Mouse (Mus musculus) intestine, embryonic 14.5 days (tissue): ENCODE results near the gene Tep1. TPM values are rescaled to one million over a fixed set of nuclear protein-coding genes. Genes with fewer than 3 reads are reported as not detected.
A peak's percentile ranks its signal among the peaks of the same experiment; 100 is the strongest.
"Not testable (repeated sequence)": the region's sequence is repeated elsewhere in the genome, so short reads cannot be mapped to it uniquely, and the experiment has no call there.

Experiments used
- ATAC-seq: fragments of 200-750 bp; cut with Nextera tagmentation; replicated peaks from 2 replicates; pipeline ENCODE4 v1.8.0; 2017; ENCODE audit warnings: low read depth, moderate number of reproducible peaks, moderate TSS enrichment, moderate library complexity; ENCODE audit not compliant: low FRiP score, low TSS enrichment
- DNase-seq: peaks from one replicate; pipeline ENCODE4 v3.0.0-alpha.2; 2018; ENCODE audit warnings: low spot score
- H3K27ac ChIP-seq: fragments of 300-500 bp; sonication (generic); 2 replicates; pipeline ENCODE4 v1.5.1; 2014; ENCODE audit warnings: low read depth, mild to moderate bottlenecking, control low read depth
- H3K27me3 ChIP-seq: fragments of 300-500 bp; sonication (generic); replicated peaks from 2 replicates; pipeline ENCODE4 v1.6.1; 2014; ENCODE audit warnings: low read length, control low read depth; ENCODE audit not compliant: control insufficient read depth, insufficient read depth
- H3K36me3 ChIP-seq: fragments of 300-500 bp; sonication (generic); 2 replicates; pipeline ENCODE4 v1.6.1; 2014; ENCODE audit warnings: low read length, control low read depth; ENCODE audit not compliant: control insufficient read depth, insufficient read depth
- H3K4me1 ChIP-seq: fragments of 300-500 bp; sonication (generic); replicated peaks from 2 replicates; pipeline ENCODE4 v1.6.1; 2014; ENCODE audit warnings: low read length, control low read depth, mixed read lengths; ENCODE audit not compliant: control insufficient read depth, insufficient read depth
- H3K4me2 ChIP-seq: fragments of 300-500 bp; sonication (generic); 2 replicates; pipeline ENCODE4 v1.6.1; 2014; ENCODE audit warnings: low read length
- H3K4me3 ChIP-seq: fragments of 300-500 bp; sonication (generic); 2 replicates; pipeline ENCODE4 v1.5.1; 2014; ENCODE audit warnings: low read depth, low read length, control low read depth, mixed read lengths
- H3K9ac ChIP-seq: fragments of 300-500 bp; sonication (generic); 2 replicates; pipeline ENCODE4 v1.6.1; 2014; ENCODE audit warnings: mild to moderate bottlenecking, low read length
- H3K9me3 ChIP-seq: fragments of 300-500 bp; sonication (generic); 2 replicates; pipeline ENCODE4 v1.6.1; 2016; ENCODE audit warnings: low read length, control low read depth; ENCODE audit not compliant: control insufficient read depth
- WGBS: fragments of 180-500 bp; shearing (Covaris S2); extraction: QIAGEN DNeasy Blood & Tissue Kit; methylation state at CpG from one replicate; pipeline ENCODE4 v1.1.7; 2014; 5-methylcytosine and 5-hydroxymethylcytosine counted together
- polyA plus RNA-seq: library from polyadenylated mRNA; unstranded; fragments of >200 nt; fragmentation: Nextera tagmentation; extraction: Ambion mirVana; gene quantifications from 2 replicates; pipeline ENCODE4 v1.2.1, GENCODE M21; 2014

Tep1 gene
- polyA plus RNA-seq, 1 experiment from 2014 or later: 10.5 TPM

DNA sequence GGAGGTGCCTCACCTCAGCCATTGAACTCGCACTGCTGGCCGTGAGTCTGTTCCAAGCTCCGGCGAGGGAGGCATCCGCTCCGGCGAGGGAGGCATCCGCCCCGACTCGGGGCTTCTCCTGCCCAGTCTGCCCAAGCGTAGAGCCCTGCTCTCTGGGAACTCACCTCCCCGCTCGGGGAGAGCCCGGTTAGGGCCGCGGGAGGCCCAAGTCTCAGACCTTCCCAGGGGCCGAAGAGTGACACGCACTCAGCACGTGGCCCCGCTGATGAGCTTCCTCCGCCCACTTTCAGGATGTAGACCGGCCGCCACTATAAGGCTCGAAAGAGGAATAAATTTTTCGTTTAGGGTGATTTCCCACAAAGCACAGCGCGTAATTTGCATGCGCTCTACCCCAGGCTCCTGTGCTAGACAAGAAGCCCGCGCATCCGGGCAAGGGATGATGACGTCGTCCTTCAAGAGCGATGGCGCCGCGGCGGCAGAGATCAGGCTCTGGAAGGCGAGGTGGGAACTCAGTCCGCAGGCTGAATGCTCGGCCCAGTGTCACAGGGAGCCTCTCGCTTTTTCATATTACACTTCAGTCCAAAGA is 62.8 kb downstream of the Tep1 start, which contains the start of the genes Ccnb1ip1 and Parp2:
Ccnb1ip1 (minus strand) TSS at position 246 of the 586 bp plus-strand sequence.
Parp2 (plus strand) TSS at position 355 of the 586 bp plus-strand sequence.
- Histone ChIP-seq H3K9ac (peak within 1 kb of the TSS; percentile 81), H3K9me3 (no peaks in the 10 kb centered on the region), H3K36me3 (peaks cover 16% of the 10 kb centered on the region), H3K4me1 (no peaks in the 10 kb centered on the region; the same call in 1 of the 2 replicates), H3K4me2 (peak within 1 kb of the TSS; percentile 65), H3K27ac (peak within 1 kb of the TSS; percentile 81), H3K4me3 (peak within 1 kb of the TSS; percentile 73), H3K27me3 (no peaks in the 10 kb centered on the region)
- under 1% methylated on average over 42 of the region's 42 CpGs for WGBS
- DNase-seq (peak; percentile 100), ATAC-seq (peak; percentile 99)

DNA sequence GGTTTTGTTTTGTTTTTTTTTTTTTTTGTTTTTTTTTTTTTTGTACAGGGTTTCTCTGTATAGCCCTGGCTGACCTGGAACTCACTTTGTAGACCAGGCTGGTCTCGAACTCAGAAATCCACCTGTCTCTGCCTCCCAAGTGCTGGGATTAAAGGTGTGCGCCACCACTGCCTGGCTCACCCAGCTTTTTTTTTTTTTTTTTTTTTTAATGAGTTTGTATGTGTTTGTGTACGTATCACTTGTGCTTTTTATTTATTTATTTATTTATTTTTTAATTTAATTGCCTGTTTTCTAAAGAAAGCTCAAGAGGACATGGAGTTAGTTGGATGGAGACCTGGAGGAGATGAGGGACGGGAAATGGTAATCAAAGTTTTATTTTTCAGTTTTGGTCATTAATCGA is 63.9 kb downstream of the Tep1 start:
- not testable (repeated sequence) for H3K27ac ChIP-seq, H3K9me3 ChIP-seq, H3K9ac ChIP-seq, H3K4me1 ChIP-seq, H3K27me3 ChIP-seq, DNase-seq, H3K36me3 ChIP-seq, H3K4me3 ChIP-seq, ATAC-seq
- peak overlapping the region; percentile 54 for H3K4me2 ChIP-seq
- 86% methylated on average over 5 of the region's 5 CpGs for WGBS

DNA sequence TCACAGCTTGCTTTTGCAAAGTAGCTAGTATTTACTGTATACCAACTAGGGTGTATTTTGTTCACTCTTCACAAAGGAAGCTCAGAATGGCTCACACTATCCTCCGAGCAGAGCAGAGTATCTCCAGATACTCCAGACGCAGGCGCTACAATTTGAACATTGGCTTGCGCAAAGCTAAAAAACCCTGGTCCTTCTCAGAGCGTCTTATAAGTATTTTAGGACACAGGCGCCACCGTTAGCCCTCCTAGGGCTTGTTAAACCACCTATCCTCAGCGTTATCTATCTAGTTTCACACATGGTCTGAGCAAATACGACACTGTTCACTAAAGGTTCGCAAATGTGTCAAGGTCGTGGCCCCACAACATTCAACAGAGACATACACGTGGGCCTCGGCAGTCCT is 65.7 kb downstream of the Tep1 start:
- no peak for DNase-seq
- H3K27ac ChIP-seq: no peak overlapping the region
- no peak overlapping the region for H3K4me3 ChIP-seq

DNA sequence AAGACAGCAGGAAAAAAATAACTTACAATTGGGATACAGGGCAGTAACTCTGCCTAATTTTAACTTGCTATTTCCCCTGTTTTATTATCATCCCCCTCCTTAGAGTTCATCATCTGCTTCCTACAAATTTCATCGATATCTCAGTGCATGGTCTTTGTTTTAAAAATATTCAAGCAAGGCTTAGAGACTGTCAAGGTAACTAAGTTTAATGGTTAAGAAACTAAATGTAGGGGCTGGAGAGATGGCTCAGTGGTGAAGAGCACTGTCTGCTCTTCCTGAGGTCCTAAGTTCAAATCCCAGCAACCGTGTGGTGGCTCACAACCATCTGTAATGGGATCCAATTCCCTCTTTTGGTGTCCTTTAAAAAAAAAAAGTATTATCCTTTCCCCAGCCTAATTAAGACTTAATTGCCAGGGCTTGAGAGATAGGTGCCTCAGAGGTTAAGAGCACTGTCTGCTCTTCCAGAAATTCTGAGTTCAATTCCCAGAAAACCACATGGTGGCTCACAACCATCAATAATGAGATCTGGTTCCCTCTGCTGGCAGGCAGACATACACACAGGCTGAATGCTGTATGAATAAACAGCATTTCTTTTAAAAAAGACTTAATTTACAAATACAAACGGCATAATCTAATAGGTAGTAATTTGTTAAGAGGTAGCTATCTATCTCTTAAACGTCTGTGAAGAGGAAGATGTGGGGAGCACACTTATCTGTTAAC is 67.4 kb downstream of the Tep1 start:
- Histone ChIP-seq H3K4me1 (no peaks in the 10 kb centered on the region), H3K4me2 (no peak overlapping the region), H3K36me3 (no peaks in the 10 kb centered on the region), H3K4me3 (no peak overlapping the region), H3K9me3 (no peaks in the 10 kb centered on the region), H3K27me3 (no peaks in the 10 kb centered on the region), H3K9ac (no peak overlapping the region), H3K27ac (no peak overlapping the region)
- DNase-seq (no peak), ATAC-seq (no peak)
- 59% methylated on average over 4 of the region's 4 CpGs for WGBS

More for the DNA sequence above, 65.7 kb downstream of the Tep1 start:
- H3K36me3 ChIP-seq: no peaks in the 10 kb centered on the region; the same call in 1 of the 2 replicates
- no peaks in the 10 kb centered on the region for H3K9me3 ChIP-seq
- H3K4me2 ChIP-seq: no peak overlapping the region
- no peak for ATAC-seq
- WGBS: 63% methylated on average over 13 of the region's 13 CpGs
- H3K9ac ChIP-seq: no peak overlapping the region
- H3K4me1 ChIP-seq: no peaks in the 10 kb centered on the region; the same call in 1 of the 2 replicates
- no peaks in the 10 kb centered on the region for H3K27me3 ChIP-seq

DNA sequence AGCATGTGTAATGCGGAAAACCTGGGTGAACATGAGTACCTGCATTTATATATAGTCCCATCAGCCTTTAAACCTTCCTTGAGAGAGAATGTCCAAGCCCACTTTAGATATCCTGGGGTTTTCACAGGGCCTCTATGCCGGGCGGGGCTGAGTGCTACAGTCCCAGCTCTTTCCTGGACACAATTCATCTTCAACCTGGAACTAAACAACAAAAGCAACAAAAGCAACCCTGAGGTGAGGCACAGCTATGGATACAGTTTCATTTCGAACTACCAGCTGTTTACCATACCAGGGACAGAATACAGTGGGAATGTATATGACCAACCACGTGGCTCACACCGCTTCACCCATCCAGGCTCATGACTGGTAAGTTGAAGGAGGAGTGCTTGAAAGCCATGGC is 67.9 kb downstream of the Tep1 start:
- ATAC-seq (no peak), DNase-seq (no peak)
- H3K4me3 ChIP-seq: no peak overlapping the region
- H3K9me3 ChIP-seq: no peaks in the 10 kb centered on the region
- no peak overlapping the region for H3K4me2 ChIP-seq
- H3K36me3 ChIP-seq: no peaks in the 10 kb centered on the region
- H3K4me1 ChIP-seq: no peaks in the 10 kb centered on the region
- H3K9ac ChIP-seq: no peak overlapping the region
- no peak overlapping the region for H3K27ac ChIP-seq
- 90% methylated on average over 6 of the region's 6 CpGs for WGBS
- no peaks in the 10 kb centered on the region for H3K27me3 ChIP-seq

DNA sequence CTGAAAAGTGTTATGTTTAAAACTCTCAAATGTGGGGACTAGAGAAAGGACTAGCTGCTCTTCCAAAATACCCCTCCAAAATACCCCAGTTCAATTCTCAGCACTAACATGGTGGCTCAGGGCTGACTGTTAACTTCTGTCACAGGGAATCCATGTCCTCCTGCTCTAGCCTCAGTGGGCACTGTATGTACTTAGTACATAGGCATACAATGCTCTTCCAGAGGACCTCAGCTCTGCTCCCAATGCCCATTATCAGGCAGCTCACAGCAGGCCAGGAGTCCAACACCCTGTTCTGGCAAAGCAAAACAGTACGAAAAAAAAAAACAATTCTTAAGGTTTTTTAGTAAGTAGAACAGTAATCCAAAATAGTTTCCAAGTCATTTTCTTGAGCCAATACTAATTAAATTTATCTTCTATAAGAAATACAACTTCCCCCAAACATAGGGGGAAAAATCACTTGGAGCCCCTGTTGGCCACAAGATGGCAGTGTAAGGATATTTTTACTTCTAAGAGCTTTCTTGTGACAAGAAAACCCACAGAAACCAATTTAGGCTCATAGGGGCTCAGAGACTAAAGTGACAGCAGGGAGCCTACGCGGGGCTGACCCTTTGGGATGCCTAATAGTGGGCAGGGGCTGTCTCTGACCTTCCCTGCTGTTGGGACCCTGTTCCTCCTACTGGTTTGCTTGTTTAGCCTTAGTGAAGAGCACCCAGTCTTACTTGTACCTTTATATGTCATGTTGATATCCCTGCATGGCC is 70.7 kb downstream of the Tep1 start:
- Histone ChIP-seq H3K27me3 (no peaks in the 10 kb centered on the region), H3K27ac (no peak overlapping the region), H3K9me3 (no peaks in the 10 kb centered on the region), H3K9ac (no peak overlapping the region), H3K4me1 (no peaks in the 10 kb centered on the region), H3K36me3 (no peaks in the 10 kb centered on the region), H3K4me3 (no peak overlapping the region), H3K4me2 (no peak overlapping the region)
- ATAC-seq (no peak), DNase-seq (peak; percentile 57)
- 5% methylated on average over 3 of the region's 3 CpGs for WGBS

DNA sequence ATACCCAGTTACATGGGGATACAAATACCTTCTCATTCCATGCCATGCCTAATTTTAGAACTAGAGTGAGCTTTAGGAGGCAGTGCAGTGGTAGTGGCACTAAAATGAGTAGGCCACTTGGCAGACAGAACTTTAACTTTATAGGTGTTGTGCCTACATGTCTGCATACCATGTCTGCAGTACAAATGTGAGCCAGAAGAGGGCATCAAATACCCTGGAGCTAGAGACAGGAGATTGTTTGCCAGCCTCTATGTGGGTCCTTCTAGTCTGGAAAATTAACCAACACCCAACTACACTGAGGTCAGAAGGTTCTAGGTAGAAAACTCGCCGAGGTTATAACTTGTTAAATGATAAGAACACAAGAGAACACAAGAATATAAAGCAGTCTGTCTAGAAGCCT is 71.8 kb downstream of the Tep1 start:
- Histone ChIP-seq H3K4me1 (no peaks in the 10 kb centered on the region), H3K36me3 (no peaks in the 10 kb centered on the region), H3K4me3 (no peak overlapping the region), H3K9ac (no peak overlapping the region), H3K4me2 (no peak overlapping the region), H3K27ac (no peak overlapping the region), H3K9me3 (no peaks in the 10 kb centered on the region), H3K27me3 (no peaks in the 10 kb centered on the region)
- no peak for ATAC-seq
- 63% methylated on average over 2 of the region's 2 CpGs for WGBS
- DNase-seq: no peak

DNA sequence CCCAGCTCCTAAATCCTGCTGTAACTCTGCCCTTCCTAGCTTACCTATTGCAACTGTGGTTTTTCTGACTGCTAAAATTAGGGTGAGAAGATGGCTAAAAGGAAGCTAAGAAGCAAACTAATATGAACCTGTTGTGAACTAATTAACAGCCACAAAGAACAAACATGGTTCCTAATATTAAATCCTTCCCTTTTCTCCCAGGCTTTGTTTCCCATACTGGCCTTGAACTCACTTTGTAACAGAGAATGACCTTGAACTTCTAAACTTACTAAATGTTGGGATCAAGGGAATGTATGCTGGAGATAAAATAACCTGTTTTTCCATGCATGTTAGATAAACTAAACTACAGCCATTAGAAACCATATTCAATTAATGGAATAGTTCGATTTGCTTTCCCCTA is 73.9 kb downstream of the Tep1 start:
- WGBS: 84% methylated on average over 1 of the region's 1 CpGs
- Histone ChIP-seq H3K4me3 (no peak overlapping the region), H3K9me3 (no peaks in the 10 kb centered on the region), H3K9ac (no peak overlapping the region), H3K27ac (no peak overlapping the region), H3K4me1 (no peaks in the 10 kb centered on the region), H3K27me3 (no peaks in the 10 kb centered on the region), H3K36me3 (no peaks in the 10 kb centered on the region), H3K4me2 (no peak overlapping the region)
- DNase-seq (no peak), ATAC-seq (no peak)
